Mouse (Mus musculus): ENCODE measurements at regions not wholly inside any gene's neighbourhood (a gene's known extent, or its start where the extent isn't known, plus 50 kb on each side); places are given as distances from the start of the nearest gene placed in this dataset.
A peak's percentile ranks its signal among the peaks of the same experiment; 100 is the strongest.

DNA sequence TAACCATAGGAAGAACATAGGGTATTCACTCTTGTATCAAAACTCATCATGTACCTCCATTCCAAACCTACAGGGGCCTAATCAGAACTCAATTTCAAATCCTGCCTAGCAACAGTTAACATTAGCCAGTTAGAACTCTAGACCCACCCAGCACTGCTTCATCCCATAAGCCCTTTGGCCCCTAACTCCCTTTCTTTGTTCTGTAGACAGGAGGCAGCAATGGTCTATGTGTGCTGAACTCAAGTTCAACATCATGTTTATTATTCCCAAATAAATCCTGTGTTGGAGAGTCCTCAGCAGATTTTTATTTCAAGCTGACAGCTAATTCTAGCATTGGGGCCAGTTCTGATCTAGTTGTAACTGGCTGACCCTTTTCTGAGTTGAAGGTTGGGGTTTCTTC, 112.2 kb downstream of the Ipo8 start:
- DNase-seq = no peak

DNA sequence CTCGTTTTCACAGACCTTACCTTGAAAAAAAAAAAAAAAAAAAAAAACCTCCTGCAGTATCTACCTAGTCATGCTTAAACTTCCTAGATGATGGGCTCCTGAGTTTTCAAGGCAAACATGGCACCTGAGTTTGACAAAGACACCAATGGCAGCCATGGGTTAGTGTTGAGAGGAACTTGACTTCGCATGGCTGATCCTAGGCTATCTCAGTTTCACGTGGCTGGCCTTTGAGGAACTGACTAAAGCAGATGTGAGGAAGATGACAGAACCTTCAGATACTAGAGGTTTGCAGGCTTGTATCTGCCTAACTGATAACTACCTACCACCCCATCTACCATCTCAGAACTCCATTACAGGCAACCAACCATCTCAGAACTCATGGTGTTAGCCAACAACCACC, 120.9 kb downstream of the Ipo8 start:
- DNase-seq = no peak

- no peak for DNase-seq
Measured at GRCm38 (mm10) chr6:148708389-148708788, 122.9 kb downstream of the Ipo8 start.

- DNase-seq = peak in 1 of 2 experiments; percentile 48
Measured at GRCm38 (mm10) chr6:148705711-148706110, 125.6 kb downstream of the Ipo8 start.

DNA sequence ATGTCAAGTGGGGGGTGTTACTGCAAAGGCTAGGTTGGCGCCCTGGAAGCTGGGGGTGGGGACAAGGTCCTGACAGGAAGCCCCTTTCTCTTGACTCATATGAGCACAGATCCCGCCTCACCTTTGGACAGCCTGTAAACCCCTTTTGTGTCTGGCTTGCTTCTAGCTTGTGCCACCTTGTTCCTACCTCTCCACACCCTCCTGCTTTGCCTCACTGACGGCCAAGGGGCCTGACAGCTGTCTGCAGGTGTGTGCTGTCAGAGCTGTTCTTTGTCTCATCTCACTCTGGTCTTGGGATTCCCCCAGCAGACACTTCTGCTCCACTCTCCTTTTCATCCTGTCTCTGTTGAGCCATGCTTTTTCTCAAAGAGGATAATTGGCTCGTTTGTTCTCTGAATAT, 137.9 kb downstream of the Ipo8 start:
- no peak for DNase-seq

- peak; percentile 50 to 62 for DNase-seq
Measured at GRCm38 (mm10) chr6:148687770-148688169, 143.5 kb downstream of the Ipo8 start.

DNA sequence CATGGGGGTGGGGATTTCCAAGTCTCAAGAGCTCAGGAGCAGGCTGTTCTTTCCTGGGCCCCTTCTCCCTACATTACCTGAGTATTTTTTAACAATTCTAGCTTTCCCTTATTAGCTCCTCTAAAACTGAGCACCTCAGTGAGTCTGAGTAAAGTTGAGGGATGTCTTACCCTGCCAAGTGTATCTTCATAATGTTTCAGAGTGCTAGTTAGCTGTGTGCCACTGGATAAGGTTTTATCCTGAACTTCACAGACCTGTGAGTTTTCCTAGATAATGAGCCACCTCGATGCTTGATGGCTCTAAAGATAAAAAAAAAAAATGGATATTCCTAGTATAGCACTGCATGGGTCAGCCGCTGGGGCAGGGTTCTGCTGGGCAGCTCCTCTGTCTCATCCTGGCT, 171.1 kb downstream of the Ipo8 start:
- DNase-seq = no peak

DNA sequence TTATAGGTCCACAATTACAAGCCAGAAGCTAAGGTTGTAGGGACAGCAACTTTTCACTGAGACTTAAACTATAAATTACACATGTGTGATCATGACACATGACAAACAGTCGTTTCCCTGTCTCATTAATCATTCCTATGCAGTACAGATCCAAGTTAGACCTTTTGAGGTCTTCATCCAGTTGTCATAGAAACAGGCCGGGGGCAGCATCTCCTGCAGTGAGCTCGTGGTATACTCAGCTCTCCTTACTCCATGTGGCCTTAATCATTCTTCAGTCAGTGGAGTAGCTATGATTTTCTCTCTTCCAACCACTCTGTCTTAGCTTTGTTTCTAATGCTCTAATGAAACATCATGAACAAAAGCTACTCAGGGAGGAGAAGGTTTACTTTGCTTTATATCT, 178.1 kb downstream of the Ipo8 start:
- DNase-seq = no peak

DNA sequence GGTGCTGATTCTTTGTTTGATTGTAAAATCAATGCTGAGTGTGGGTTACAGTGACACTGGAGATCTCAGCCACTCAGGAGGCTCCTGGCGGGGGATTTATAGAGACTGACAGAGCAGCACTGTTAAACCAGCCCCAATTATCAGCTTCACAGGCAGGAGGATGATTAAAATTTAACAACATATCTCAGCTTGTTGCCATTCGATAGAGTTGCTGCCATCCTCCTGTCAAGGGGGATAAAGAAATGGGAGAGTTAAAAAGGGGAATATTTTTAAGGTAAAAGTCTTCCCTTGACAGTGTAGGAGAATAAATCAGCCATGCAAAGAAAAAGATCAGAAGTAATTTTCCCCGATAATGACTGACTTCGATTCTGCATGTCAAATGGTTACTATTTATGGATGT, 178.8 kb downstream of the Ipo8 start:
- DNase-seq = no peak

GRCm38 (mm10) chr6:148647423-148648390, 183.6 kb downstream of the Ipo8 start:
- no peak for DNase-seq

- no peak for DNase-seq
Measured at GRCm38 (mm10) chr6:148640595-148640994, 190.7 kb downstream of the Ipo8 start.

DNA sequence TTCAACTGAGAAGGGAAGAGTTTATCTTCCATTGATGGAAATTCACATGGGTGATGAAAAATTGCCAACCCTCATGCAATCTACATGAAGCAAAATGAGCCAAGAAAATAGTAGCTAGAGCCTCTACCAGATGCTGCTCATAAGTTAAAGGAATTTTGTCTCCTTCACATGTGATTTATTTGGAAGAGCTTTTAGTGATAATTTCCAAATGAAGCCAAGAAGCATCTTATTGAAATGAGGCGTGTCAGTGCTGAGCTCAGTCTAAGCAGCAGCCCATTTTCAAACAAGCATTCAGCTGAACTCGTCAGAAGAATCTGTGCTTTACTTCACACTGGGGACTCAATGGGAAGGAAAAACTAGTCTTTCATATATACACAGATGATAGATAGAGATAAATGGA, 190.0 kb upstream of the Tmtc1 start:
- no peak for DNase-seq

GRCm38 (mm10) chr6:148627090-148627605, 183.0 kb upstream of the Tmtc1 start:
- no peak for DNase-seq

DNA sequence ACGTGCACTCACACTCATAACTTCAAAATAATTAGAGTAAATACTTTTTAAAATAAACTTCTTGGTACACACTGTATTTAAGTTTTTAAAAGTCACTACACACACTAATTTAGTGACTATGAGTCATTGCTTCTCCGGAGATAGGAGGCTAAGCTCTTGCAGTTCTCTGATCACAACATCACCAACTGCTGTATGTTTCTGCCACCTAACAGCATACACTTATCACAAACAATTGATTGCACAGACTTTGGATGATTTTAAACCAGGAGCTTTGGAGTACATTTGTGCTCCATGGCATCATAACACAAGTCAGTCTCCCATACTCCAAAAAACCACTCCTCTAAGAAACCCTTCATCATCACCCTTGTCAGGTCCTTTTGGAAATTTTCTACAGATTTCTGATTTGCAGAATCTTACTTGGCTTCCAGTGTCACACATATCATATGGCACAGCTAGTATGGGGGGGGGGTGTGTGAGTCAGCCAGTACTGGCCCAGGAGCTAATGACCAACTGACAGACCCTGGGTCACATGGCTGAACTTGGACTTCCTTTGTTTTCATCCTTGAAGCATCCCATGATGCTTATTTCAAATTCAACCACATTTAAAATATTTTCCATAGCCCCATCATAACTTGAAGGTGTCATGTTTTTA, 179.1 kb upstream of the Tmtc1 start:
- DNase-seq = no peak

GRCm38 (mm10) chr6:148620034-148620433, 175.8 kb upstream of the Tmtc1 start:
- no peak for DNase-seq

- DNase-seq = no peak
Measured at GRCm38 (mm10) chr6:148615931-148616330, 171.7 kb upstream of the Tmtc1 start.

DNA sequence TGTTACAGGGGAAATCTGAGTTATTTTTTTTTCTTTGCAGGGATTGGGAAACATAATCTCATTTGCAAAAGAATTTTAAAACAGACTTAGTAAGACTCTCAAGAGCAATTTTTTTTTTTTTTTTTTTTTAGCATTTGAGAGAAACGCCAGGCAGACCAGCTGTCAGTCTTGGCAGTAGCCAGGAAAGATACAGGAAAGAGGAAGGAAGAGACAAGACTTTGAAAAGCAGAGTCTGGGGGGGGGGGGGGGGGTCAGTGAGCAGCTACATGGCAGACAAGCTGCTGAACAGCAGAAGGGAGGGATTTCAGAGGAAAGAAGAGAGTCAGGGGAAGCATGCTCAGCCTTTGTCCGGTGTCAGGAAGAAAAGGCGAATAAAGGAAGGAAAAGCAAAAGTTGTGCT, 171.3 kb upstream of the Tmtc1 start:
- DNase-seq = peak in 1 of 2 experiments; percentile 33

- DNase-seq = no peak
Measured at GRCm38 (mm10) chr6:148608881-148609280, 164.7 kb upstream of the Tmtc1 start.

DNA sequence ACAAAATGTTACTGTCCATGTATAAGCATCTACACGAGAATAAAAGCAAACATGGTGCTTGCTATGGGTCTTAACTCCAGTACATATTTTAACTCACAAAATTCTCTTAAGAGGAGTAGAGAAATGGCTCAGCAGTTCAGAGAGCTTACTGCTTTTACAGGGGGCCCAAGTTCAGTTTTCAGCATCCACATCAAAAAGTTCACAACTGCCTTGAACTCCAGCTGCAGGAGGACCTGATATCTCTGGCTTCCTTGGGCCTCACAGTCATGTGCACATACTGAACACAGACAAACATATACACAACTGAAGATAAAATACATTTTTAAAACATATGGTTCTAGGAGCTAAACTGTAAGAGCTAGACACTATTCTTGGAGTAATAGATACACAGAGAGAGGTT, 161.0 kb upstream of the Tmtc1 start:
- DNase-seq = no peak

DNA sequence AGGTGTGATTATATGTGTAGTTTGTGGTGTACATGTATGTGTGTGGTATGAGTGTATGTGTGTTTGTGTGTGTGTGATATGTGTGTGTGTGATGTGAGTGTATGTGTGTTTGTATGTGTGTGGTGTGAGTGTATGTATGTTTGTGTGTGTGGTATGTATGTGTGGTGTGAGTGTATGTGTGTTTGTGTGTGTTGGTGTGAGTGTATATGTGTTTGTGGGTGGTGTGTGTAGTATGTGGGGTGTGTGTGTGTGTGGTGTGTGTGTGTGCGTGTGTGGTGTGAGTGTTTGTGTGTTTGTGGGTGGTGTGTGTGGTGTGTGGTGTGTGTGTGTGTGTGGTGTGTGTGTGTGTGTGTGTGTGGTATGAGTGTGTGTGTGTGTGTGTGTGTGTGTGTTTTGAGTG, 160.6 kb upstream of the Tmtc1 start:
- no peak for DNase-seq

DNA sequence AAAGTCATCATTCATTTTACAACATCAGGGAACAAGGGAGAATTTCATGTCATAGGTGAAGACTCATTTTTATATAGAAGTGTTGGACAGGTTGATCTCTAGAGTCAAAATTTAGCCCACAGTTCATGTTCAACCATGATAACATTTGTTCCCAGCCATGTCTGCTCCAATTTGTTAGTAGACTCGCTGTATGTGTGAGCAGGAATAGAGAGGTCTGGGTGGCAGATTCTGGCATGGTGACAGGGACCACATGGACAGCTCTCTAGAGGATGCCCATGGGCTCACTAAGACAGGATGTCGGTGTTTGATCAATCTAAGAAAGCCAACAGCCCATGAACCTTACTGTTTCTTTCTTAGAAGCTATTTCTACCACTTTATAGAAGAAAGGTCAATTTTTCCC, 159.7 kb upstream of the Tmtc1 start:
- DNase-seq = no peak

- DNase-seq = no peak
Measured at GRCm38 (mm10) chr6:148603460-148603859, 159.3 kb upstream of the Tmtc1 start.

DNA sequence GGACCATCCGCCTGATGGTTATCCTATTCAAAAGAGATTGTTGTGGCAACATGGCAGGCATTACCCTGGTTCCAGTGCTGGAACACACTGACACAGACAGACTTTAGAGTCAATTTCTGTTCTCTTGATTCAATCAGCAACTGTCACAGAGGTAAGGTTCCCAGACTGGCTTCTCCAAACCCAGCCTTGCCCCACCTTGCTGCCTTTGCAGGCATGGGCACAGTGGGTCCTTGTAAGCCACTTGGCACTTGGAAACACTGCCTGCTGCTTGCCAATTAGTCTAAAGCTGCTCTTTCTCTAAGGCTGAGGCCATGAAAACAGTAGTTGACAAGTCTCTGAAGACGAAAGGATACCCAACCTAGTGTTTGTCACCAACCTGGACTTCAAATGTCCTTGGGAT, 158.7 kb upstream of the Tmtc1 start:
- DNase-seq = no peak

DNA sequence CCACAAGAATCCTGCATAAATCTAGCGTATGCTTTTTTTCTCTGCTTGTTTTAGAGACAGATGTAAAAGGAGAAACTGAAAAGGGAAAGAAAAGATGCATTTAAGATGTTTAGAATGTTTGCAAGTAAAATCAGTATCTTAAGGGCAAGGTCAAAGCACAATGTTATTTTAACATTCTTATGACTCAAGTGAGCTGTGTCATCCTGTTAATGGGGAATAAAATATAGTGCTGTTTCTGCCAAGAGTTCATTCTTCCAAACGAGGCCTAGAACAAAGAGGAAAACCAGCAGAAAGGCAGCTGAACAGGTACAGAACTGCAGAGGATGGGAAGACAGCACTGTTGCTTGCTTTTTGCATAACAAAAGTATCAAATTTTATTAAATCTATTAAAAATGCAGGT, 156.7 kb upstream of the Tmtc1 start:
- no peak for DNase-seq
